Mouse (Mus musculus) kidney, adult 2 months (tissue): Measurements from ENCODE around the gene Cpne4.

Experiments used
- CTCF ChIP-seq: fragments of 200-500 bp; conservative IDR thresholded peaks from 2 replicates; pipeline ENCODE4 v1.5.1; 2011; ENCODE audit warnings: low read depth, mild to moderate bottlenecking, control low read depth, low read length, moderate library complexity, mixed read lengths; ENCODE audit not compliant: insufficient read depth, insufficient read length
- POLR2A ChIP-seq: fragments of 200-500 bp; IDR thresholded peaks from one replicate; pipeline ENCODE4 v1.6.1; 2011; ENCODE audit warnings: low read depth, low read length, control low read depth

- no peak for TF ChIP-seq CTCF
- TF ChIP-seq POLR2A: no peak
Observed at GRCm38 (mm10) chr9:104612523-104612922, 65.4 kb downstream of the Cpne4 start.
